Mouse (Mus musculus) adrenal gland, adult 10 weeks (tissue): ENCODE data around the gene Glis1. TPM values are rescaled to one million over a fixed set of nuclear protein-coding genes. Genes with fewer than 3 reads are reported as not detected.

ENCODE experiments used
- polyA plus RNA-seq: library from polyadenylated mRNA; stranded (reverse); fragments of 350-450 nt; fragmentation: Illumina TruSeq; extraction: RNeasy Lipid Tissue Mini Kit (QIAGEN cat#74804); gene quantifications from one replicate; pipeline ENCODE4 v1.2.3, GENCODE M21; 2014; ENCODE audit warnings: low read depth, low replicate concordance

Glis1 gene
- not detected for polyA plus RNA-seq

DNA sequence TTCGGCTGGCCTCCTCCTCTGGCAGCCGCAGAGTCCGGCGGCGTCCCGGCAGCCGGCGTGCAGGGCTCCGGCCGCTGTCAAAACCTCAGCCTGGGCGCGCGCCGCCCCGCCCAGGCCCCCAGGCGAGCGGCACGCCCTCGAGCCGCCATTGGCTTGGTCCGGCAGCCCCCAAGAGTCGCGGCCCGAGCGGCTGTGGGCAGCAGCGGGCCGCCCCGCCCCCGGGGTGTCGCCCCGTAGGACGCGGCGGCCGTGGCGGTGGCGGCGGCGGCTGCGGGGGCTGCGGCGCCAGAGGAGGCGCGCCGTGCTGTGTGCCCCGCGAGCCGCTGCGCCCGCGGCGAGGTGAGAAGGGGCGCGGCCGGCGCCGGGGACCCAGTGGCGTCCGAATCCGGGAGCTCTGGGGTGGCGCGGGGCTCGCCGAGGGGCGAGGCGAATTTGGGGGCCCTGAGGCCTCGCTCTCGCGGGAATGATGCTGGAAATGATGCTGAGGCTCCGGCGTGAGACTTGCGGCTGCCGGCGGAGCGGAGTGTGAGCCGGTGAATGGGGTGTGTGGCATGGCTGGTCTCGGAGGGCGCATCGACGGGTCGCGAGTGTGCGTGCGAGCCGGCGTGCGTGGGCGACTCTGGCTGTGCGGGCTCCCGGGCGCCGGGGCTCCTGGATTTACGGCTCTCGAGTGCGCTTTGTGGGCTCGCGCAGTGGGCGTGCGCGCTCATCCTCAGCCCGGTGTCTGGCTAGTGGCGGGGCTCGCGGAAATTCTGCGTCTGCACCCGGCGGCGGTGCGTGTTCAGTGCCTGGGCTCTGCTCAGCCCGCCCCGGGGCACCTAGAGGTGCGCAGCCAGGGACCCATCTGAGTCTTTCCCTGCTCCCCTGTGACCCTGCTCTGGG lies at the start of gene Glis1:
Glis1 (plus strand) TSS at position 236 of the 882 bp plus-strand sequence.

GRCm38 (mm10) chr4:107684130-107684529 lies 249.7 kb downstream of the Glis1 start, which contains the start of gene Dmrtb1:
Gene Dmrtb1 (minus strand): TSS chr4:107684230.

Other genes with a start within 250 kb of the Glis1 start
- gene Ldlrad1, start 225.4 kb upstream of the Glis1 start, polyA plus RNA-seq: not detected
- gene Lrrc42, start 181.1 kb upstream of the Glis1 start, polyA plus RNA-seq: 21.2 TPM
- gene Hspb11, start 181.0 kb upstream of the Glis1 start, polyA plus RNA-seq: 54.4 TPM
- not detected for gene Dio1, start 127.4 kb upstream of the Glis1 start, polyA plus RNA-seq
- 43.8 TPM for gene Yipf1, start 120.2 kb upstream of the Glis1 start, polyA plus RNA-seq
- gene Ndc1, start 66.8 kb upstream of the Glis1 start, polyA plus RNA-seq: 27.8 TPM
- not detected for gene Dmrtb1, start 249.6 kb downstream of the Glis1 start, polyA plus RNA-seq